Mouse (Mus musculus): Measurements from ENCODE around the gene Amer2. TPM values are rescaled to one million over a fixed set of nuclear protein-coding genes. Genes with fewer than 3 reads are reported as not detected.

The Amer2 gene
- polyA plus RNA-seq, 1 experiment from 2014 or later, result 0.48 TPM

DNA sequence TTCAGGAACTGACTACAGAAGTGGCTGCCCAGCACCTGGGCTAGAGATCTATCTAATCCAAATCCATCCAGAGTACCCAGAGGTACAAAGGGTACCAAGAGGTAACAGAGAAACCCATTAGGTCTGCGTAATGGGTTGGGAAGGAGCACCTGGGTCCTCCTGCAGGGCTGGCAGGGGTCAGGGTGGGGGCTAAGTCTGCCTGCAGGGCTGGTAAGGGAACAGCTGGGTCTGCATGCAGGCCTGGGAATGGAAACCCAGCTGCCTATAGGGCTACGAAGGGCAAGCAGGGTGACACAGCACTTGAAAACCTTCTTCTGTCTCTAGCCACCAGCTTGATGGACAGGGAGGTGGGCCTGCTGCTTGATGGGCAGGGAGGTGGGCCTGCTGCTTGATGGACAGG is 19.1 kb downstream of the Amer2 start:
- Histone ChIP-seq H3K4me2 (no peak overlapping the region), H3K27ac (replicated peaks) (no peak overlapping the region), H3K4me3 (replicated peaks) (no peak overlapping the region), H3K36me3 (replicated peaks) (no peaks in the 10 kb centered on the region), H3K9ac (no peak overlapping the region), H3K4me1 (replicated peaks) (no peaks in the 10 kb centered on the region), H3K27me3 (no peaks in the 10 kb centered on the region), H3K9me3 (replicated peaks) (no peaks in the 10 kb centered on the region)
- no peak for ATAC-seq (ENCODE audit: insufficient read depth)
- WGBS (ENCODE audit: insufficient replicate concordance), result 50% methylated on average over 2 of the region's 2 CpGs

DNA sequence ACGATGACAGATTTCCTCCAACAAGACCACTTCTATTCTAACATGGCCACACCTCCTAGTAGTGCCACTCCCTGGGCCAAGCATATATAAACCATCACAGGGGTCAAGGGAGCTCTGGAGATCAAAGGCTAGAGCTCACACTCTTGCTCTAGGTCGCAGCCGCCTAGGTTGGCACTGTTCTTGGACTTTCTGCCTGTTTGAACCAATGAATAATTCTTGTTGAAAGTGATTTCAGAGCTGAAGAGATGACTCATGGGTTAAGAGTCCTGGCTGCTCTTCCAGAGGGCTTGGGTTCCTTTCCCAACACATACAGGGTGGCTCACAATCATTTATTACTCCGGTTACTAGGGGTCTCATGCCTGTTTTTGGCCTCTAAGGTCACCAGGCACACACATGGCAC is 24.3 kb downstream of the Amer2 start:
- no peak overlapping the region for H3K27ac ChIP-seq (replicated peaks)
- WGBS (ENCODE audit: insufficient replicate concordance), result 62% methylated on average over 4 of the region's 4 CpGs

DNA sequence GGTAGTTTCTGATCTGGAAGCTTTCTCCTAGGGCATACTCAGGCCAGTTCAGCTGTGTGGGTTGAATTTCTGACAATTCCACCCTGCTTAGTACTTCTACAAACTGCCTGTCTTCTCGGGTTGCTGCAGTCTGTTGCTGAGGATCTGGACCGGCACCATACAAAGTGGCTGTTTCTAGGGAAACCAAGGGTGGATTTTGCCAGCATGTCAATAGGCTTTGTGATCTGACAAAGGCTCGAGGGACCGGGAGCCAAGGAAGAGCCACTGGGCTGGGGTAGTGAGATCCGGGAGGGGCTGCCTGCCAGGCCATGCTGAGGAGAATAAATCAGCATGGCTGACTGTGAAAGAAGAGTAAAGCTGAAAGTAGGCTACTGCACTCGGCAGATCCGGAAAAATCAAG is 25.8 kb downstream of the Amer2 start:
- no peaks in the 10 kb centered on the region for H3K27me3 ChIP-seq
- no peak overlapping the region for H3K9ac ChIP-seq
- WGBS (ENCODE audit: insufficient replicate concordance), result 45% methylated on average over 7 of the region's 7 CpGs
- no peaks in the 10 kb centered on the region; the same call in 1 of the 2 replicates for H3K4me1 ChIP-seq (replicated peaks)
- H3K4me2 ChIP-seq, result no peak overlapping the region
- H3K9me3 ChIP-seq (replicated peaks), result no peaks in the 10 kb centered on the region
- ATAC-seq (ENCODE audit: insufficient read depth), result no peak
- no peak overlapping the region for H3K4me3 ChIP-seq (replicated peaks)
- no peaks in the 10 kb centered on the region for H3K36me3 ChIP-seq (replicated peaks)
- no peak overlapping the region for H3K27ac ChIP-seq (replicated peaks)

More for the DNA sequence above, 24.3 kb downstream of the Amer2 start:
- ATAC-seq (ENCODE audit: insufficient read depth), result no peak
- Histone ChIP-seq H3K4me1 (replicated peaks) (no peaks in the 10 kb centered on the region; the same call in 1 of the 2 replicates), H3K36me3 (replicated peaks) (no peaks in the 10 kb centered on the region), H3K9me3 (replicated peaks) (no peaks in the 10 kb centered on the region), H3K4me2 (no peak overlapping the region), H3K4me3 (replicated peaks) (no peak overlapping the region), H3K27me3 (no peaks in the 10 kb centered on the region), H3K9ac (no peak overlapping the region)

DNA sequence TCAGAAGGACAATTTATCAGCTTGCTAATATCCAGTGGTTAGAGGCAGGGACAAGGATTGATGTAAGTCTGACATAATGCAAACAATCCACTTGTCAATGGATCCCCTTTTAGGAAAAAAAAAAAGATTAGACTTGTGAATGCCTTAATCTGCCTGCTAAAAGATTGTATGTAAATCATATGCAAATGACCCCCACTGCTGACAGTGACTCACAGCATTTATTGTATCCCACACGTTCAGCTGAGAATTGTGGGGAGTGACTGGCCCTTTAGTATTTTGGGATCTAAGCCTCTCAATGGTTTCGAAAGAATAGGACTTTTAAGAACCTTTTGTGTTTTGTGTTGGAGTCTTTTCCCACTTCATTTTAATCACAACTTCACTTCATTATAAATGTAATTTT is 30.2 kb downstream of the Amer2 start:
- WGBS (ENCODE audit: insufficient replicate concordance), result 55% methylated on average over 2 of the region's 2 CpGs
- Histone ChIP-seq H3K9ac (no peak overlapping the region), H3K4me3 (replicated peaks) (no peak overlapping the region), H3K4me1 (replicated peaks) (no peaks in the 10 kb centered on the region; the same call in 1 of the 2 replicates), H3K9me3 (replicated peaks) (no peaks in the 10 kb centered on the region), H3K27me3 (no peaks in the 10 kb centered on the region), H3K4me2 (no peak overlapping the region), H3K36me3 (replicated peaks) (no peaks in the 10 kb centered on the region), H3K27ac (replicated peaks) (no peak overlapping the region)
- no peak for ATAC-seq (ENCODE audit: insufficient read depth)

DNA sequence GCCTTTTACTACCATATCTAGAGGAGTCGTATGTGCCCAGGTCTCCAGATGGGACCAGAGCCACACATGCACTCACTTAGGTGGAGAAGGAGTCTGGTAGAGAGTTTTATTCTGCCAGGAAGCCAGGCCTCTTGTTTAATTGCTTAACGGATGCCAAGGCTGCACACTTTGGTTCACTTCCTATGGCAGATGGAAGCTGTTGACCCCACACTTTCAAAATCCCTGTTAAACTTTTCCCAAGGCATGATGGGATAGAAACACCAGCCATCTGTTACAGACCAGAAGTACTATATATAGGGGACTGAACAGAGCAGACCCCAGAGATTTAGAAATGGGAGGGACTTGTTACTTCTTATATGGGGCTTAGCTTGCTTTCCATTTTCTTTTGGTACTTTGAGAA is 32.8 kb downstream of the Amer2 start:
- no peaks in the 10 kb centered on the region for H3K4me1 ChIP-seq (replicated peaks)
- H3K9ac ChIP-seq, result no peak overlapping the region
- H3K27ac ChIP-seq (replicated peaks), result no peak overlapping the region
- WGBS (ENCODE audit: insufficient replicate concordance), result 64% methylated on average over 2 of the region's 2 CpGs
- H3K27me3 ChIP-seq, result no peaks in the 10 kb centered on the region
- H3K4me3 ChIP-seq (replicated peaks), result no peak overlapping the region
- no peak for ATAC-seq (ENCODE audit: insufficient read depth)
- no peaks in the 10 kb centered on the region for H3K9me3 ChIP-seq (replicated peaks)
- no peaks in the 10 kb centered on the region for H3K36me3 ChIP-seq (replicated peaks)
- H3K4me2 ChIP-seq, result no peak overlapping the region

DNA sequence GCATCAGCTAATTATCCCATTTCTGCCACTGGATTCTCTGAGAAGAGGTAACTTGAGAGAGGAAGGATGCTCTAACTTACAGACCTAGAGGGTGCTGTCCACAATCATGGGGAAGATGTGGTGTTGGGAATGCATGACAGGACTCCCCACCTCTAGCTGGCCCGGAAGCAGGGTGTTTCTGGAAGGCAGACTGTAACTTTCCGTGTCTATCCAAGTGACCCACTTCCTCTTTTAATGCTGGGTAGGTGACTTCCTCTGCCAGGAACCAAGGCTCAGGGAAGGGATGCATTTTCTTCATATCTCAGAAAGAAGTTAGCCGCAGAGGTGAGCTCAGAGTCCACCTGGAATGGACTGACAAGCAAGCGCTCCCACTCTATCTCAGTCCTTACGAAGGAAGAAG is 33.5 kb downstream of the Amer2 start:
- no peak for ATAC-seq (ENCODE audit: insufficient read depth)
- no peaks in the 10 kb centered on the region for H3K36me3 ChIP-seq (replicated peaks)
- H3K9me3 ChIP-seq (replicated peaks), result no peaks in the 10 kb centered on the region
- H3K27me3 ChIP-seq, result no peaks in the 10 kb centered on the region
- no peaks in the 10 kb centered on the region for H3K4me1 ChIP-seq (replicated peaks)
- WGBS (ENCODE audit: insufficient replicate concordance), result 45% methylated on average over 5 of the region's 5 CpGs
- no peak overlapping the region for H3K4me2 ChIP-seq
- H3K4me3 ChIP-seq (replicated peaks), result no peak overlapping the region
- H3K9ac ChIP-seq, result no peak overlapping the region
- H3K27ac ChIP-seq (replicated peaks), result no peak overlapping the region

DNA sequence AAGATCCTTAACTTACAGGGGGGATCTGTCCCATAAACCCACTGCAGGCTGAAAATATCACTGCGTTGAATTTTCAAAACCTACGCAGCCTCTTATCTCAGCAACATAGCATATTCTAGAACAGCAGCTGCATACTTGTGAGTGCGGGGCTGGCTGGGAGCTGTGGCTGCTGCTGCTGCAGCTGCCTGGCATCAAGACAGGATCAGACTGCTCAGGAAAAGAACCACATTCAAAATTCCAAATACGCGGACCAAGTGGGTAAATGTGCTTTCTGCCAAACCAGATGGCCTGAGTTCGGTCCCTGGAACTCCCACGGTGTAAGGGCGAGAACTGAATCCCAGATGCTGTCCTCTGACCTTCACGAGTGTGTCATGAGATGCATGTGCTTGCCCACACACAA is 34.3 kb downstream of the Amer2 start:
- Histone ChIP-seq H3K9ac (no peak overlapping the region), H3K27me3 (no peaks in the 10 kb centered on the region), H3K9me3 (replicated peaks) (no peaks in the 10 kb centered on the region), H3K4me3 (replicated peaks) (no peak overlapping the region), H3K4me1 (replicated peaks) (no peaks in the 10 kb centered on the region), H3K27ac (replicated peaks) (no peak overlapping the region), H3K4me2 (no peak overlapping the region), H3K36me3 (replicated peaks) (no peaks in the 10 kb centered on the region)
- WGBS (ENCODE audit: insufficient replicate concordance), result 72% methylated on average over 9 of the region's 9 CpGs
- no peak for ATAC-seq (ENCODE audit: insufficient read depth)

DNA sequence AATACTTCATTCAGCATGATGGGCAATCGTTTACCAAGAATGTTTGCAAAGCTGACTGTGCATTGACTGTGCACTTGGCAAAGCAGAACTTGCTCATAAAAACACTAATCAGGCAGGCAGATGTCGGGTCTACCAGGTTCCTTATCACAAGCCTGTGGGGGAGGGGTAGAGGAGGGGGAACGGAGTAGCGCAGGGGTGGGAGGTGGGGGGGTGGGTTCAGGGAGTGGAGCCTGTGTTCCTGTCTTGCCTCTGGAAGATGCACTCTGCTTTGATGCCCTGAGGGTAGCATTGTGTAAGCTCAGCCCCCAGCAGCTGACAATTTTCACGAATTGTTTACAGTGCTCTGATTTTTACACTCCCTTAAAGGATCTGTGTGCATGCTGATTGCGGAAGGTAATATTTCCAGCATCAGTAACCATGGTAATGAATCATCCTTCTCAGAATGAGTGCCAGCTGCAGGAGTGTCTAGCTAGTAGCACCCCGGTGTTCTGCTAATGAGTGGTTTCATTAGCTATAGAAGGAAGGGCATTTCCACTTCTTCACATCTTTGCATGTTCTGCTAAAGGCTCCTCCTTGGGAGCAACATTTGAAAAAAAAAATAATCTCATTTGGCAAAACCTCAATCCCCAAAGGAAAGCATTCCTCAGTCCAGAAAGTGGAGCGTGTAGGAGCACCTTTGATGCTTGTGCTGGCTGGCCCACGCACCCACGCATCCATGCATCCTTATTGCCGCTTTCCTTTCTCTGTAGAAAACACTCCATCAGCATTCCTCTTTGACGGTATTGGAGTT is 36.8 kb downstream of the Amer2 start:
- no peak overlapping the region for H3K27ac ChIP-seq (replicated peaks)
- H3K27me3 ChIP-seq, result no peaks in the 10 kb centered on the region
- H3K9ac ChIP-seq, result no peak overlapping the region
- H3K9me3 ChIP-seq (replicated peaks), result no peaks in the 10 kb centered on the region
- H3K4me1 ChIP-seq (replicated peaks), result no peaks in the 10 kb centered on the region
- no peak overlapping the region for H3K4me3 ChIP-seq (replicated peaks)
- H3K36me3 ChIP-seq (replicated peaks), result no peaks in the 10 kb centered on the region
- no peak for ATAC-seq (ENCODE audit: insufficient read depth)
- no peak overlapping the region for H3K4me2 ChIP-seq
- WGBS (ENCODE audit: insufficient replicate concordance), result 38% methylated on average over 12 of the region's 12 CpGs

DNA sequence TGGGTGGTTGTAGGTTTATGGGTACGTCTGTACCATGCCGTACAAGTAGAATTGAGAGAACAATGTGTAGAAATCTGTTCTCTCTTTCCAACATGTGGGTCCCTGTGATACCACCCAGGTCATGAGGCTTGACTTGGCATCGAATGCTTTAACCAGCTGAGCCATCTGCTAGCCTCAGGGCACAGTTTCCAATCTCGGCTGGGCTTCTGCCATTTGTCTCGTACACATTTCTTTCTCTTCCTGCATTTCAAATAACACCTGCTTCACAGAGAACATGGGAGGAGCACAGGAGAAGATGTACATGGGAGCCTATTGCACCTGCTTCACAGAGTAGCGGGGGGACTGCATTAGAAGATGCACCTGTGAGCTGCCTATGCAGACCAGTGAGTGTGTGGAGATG is 38.2 kb downstream of the Amer2 start:
- Histone ChIP-seq H3K9ac (no peak overlapping the region), H3K27me3 (no peaks in the 10 kb centered on the region), H3K4me1 (replicated peaks) (no peaks in the 10 kb centered on the region), H3K9me3 (replicated peaks) (no peaks in the 10 kb centered on the region), H3K27ac (replicated peaks) (no peak overlapping the region), H3K4me3 (replicated peaks) (no peak overlapping the region), H3K4me2 (no peak overlapping the region), H3K36me3 (replicated peaks) (no peaks in the 10 kb centered on the region)
- ATAC-seq (ENCODE audit: insufficient read depth), result no peak
- 63% methylated on average over 6 of the region's 6 CpGs for WGBS (ENCODE audit: insufficient replicate concordance)

DNA sequence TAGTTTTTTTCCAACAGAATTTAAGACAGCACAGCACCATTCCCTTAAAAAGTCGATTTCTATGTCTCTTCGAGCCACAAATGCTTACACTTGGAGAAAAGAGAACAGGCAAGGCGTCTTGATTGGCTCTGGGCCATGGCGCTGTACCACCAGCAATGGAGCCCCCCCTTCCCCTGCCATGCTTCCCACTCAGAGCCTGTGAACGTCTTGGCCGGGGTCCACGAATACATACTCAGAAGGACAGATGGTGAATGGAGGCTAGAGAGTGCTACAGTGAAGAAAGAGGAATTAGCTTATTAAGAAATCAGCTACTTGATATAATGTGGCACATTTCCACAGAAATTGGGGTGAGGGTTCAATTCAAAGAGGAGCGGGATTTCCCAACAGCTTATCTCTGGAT is 41.6 kb downstream of the Amer2 start:
- Histone ChIP-seq H3K4me3 (replicated peaks) (no peak overlapping the region), H3K27me3 (no peaks in the 10 kb centered on the region), H3K4me1 (replicated peaks) (no peaks in the 10 kb centered on the region), H3K9me3 (replicated peaks) (no peaks in the 10 kb centered on the region), H3K27ac (replicated peaks) (no peak overlapping the region), H3K4me2 (no peak overlapping the region), H3K36me3 (replicated peaks) (no peaks in the 10 kb centered on the region), H3K9ac (no peak overlapping the region)
- no peak for ATAC-seq (ENCODE audit: insufficient read depth)
- 65% methylated on average over 8 of the region's 8 CpGs for WGBS (ENCODE audit: insufficient replicate concordance)

DNA sequence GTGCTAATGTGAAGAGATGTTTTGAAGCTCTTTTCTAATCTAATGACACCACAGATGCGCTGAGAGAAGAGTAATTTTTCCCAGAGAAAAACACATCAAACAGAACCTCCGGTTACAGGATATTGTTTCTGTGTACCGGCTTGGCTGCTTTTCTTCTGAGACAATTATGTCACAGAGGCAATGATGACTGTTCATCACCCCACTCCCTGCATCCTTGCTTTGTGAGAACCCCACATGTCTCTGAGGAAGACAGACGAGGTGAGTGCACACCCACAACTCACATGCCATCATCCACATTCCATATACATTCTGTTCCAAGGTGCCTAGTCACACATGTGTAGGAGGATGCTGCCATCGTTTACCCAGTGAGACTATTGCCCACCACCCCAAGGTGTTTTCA is 44.9 kb downstream of the Amer2 start:
- Histone ChIP-seq H3K9ac (no peak overlapping the region), H3K4me1 (replicated peaks) (no peaks in the 10 kb centered on the region)
- 56% methylated on average over 5 of the region's 5 CpGs for WGBS (ENCODE audit: insufficient replicate concordance)

DNA sequence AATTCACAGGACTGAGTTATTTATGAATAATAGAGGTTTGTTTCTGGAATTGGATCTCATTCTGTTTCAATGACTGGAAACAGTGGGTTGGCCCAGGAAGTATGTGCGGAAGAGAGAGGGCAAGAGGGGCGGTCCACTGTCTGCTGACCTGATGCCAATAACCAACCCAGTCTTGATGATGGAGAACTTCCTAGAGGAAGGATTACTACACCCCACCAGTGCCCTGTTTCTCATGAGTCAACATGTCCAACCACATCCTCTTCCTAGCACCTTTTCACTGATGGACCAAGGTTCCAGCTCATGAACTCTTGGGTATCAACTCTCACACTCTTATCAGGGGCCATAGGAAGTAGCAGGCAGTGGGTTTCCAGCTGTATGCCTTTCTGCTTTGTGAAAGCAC is 49.9 kb downstream of the Amer2 start:
- Histone ChIP-seq H3K9ac (no peak overlapping the region), H3K27ac (replicated peaks) (no peak overlapping the region), H3K4me3 (replicated peaks) (no peak overlapping the region), H3K4me2 (no peak overlapping the region), H3K4me1 (replicated peaks) (no peaks in the 10 kb centered on the region), H3K9me3 (replicated peaks) (no peaks in the 10 kb centered on the region), H3K36me3 (replicated peaks) (no peaks in the 10 kb centered on the region), H3K27me3 (no peaks in the 10 kb centered on the region)
- no peak for ATAC-seq (ENCODE audit: insufficient read depth)
- WGBS (ENCODE audit: insufficient replicate concordance), result 68% methylated on average over 2 of the region's 2 CpGs

More for the DNA sequence above, 44.9 kb downstream of the Amer2 start:
- Histone ChIP-seq H3K27me3 (no peaks in the 10 kb centered on the region), H3K9me3 (replicated peaks) (no peaks in the 10 kb centered on the region), H3K4me2 (no peak overlapping the region), H3K4me3 (replicated peaks) (no peak overlapping the region), H3K36me3 (replicated peaks) (no peaks in the 10 kb centered on the region), H3K27ac (replicated peaks) (no peak overlapping the region)
- no peak for ATAC-seq (ENCODE audit: insufficient read depth)

Measured in liver, embryonic 15.5 days (tissue).